Mouse (Mus musculus) C2C12 (cell line): ENCODE measurements around the gene Erg. TPM values are rescaled to one million over a fixed set of nuclear protein-coding genes. Genes with fewer than 3 reads are reported as not detected.

Source experiments
- H3K27me3 ChIP-seq: one replicate; pipeline ENCODE4 v1.6.1; 2011; ENCODE audit not compliant: control insufficient read depth, insufficient read depth, insufficient read length
- H3K36me3 ChIP-seq: one replicate; pipeline ENCODE4 v1.6.1; 2011; ENCODE audit not compliant: control insufficient read depth, insufficient read depth
- H3K4me3 ChIP-seq: one replicate; pipeline ENCODE4 v1.5.1; 2011; ENCODE audit warnings: mild to moderate bottlenecking, control low read depth; ENCODE audit not compliant: poor library complexity, insufficient read depth, severe bottlenecking
- H3K79me2 ChIP-seq: one replicate; pipeline ENCODE4 v1.6.1; 2011; ENCODE audit not compliant: control insufficient read depth, insufficient read depth
- H3K79me3 ChIP-seq: one replicate; pipeline ENCODE4 v1.6.1; 2011; ENCODE audit warnings: low read depth, control low read depth
- H3ac ChIP-seq: one replicate; pipeline ENCODE3; 2011; ENCODE audit warnings: low read depth; ENCODE audit not compliant: control insufficient read depth, insufficient read length
- CEBPB ChIP-seq: IDR thresholded peaks from one replicate; pipeline ENCODE4 v1.6.1; 2011; ENCODE audit warnings: low read depth, mild to moderate bottlenecking, control low read depth, moderate library complexity
- CTCF ChIP-seq: IDR thresholded peaks from one replicate; pipeline ENCODE4 v1.5.1; 2011; ENCODE audit not compliant: control insufficient read depth, insufficient read depth, insufficient read length
- FOSL1 ChIP-seq: IDR thresholded peaks from one replicate; pipeline ENCODE4 v1.8.0; 2011; ENCODE audit warnings: mild to moderate bottlenecking, low read length; ENCODE audit not compliant: poor library complexity, insufficient read depth, severe bottlenecking
- MAX ChIP-seq: IDR thresholded peaks from one replicate; pipeline ENCODE4 v1.6.1; 2011; ENCODE audit warnings: mild to moderate bottlenecking, control low read depth
- MYOD1 ChIP-seq: IDR thresholded peaks from one replicate; pipeline ENCODE4 v1.6.1; 2011; ENCODE audit warnings: low read depth; ENCODE audit not compliant: control insufficient read depth, insufficient read length
- MYOG ChIP-seq: IDR thresholded peaks from one replicate; pipeline ENCODE4 v1.6.1; 2011; ENCODE audit not compliant: control insufficient read depth, insufficient read length; ENCODE audit errors: extremely low read depth
- USF1 ChIP-seq: IDR thresholded peaks from one replicate; pipeline ENCODE4 v1.6.1; 2011; ENCODE audit warnings: low read depth, mild to moderate bottlenecking, control low read depth, moderate library complexity
- polyA plus RNA-seq: library from polyadenylated mRNA; unstranded; fragments of >200 nt; fragmentation: generic; extraction: Trizol; gene quantifications from one replicate; pipeline ENCODE4 v1.2.1, GENCODE M21; 2012; ENCODE audit warnings: missing spikeins

Erg gene
- polyA plus RNA-seq, 1 experiment, result 0.05 TPM

DNA sequence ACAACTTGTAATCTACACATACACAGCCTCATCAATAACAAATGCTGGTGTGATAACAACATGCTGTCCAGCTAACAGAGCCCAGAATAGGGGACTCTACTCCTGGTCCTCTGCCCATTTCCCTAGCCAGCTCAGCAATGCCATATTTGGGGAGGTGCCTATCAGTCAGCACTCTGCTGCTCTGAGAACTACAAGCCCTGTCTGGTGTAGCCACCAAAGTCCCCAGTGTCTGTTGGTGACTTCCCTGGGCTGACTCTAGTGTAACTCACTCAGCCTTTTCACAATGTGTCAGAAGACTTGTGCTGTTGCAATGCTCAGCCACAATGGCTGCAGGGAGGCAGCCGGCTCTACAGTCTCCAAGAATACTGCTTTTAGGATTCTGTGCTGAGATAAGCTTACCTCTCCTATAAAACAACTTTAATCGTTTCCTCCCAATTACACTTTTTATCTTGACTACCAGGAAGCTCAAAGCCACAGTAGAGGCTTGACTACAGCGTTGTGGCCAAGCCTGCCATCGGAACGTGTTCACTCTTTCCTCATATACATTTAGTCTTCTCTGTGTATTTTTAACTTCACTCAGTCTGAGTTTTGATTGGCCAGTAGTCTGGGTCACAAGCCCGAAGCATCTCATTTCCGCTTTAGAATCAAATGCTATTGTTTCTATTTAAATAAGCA is 201.0 kb downstream of the Erg start:
- no peak overlapping the region for H3K4me3 ChIP-seq
- no peaks in the 10 kb centered on the region for H3K79me3 ChIP-seq
- H3K36me3 ChIP-seq, result no peaks in the 10 kb centered on the region
- H3K27me3 ChIP-seq, result peaks cover 33% of the 10 kb centered on the region
- TF ChIP-seq CEBPB, result no peak
- no peak for TF ChIP-seq FOSL1
- TF ChIP-seq MAX, result no peak
- TF ChIP-seq MYOD1, result no peak
- TF ChIP-seq CTCF, result no peak
- TF ChIP-seq USF1, result no peak
- no peak for TF ChIP-seq MYOG
- H3ac ChIP-seq, result no peak overlapping the region
- no peaks in the 10 kb centered on the region for H3K79me2 ChIP-seq

DNA sequence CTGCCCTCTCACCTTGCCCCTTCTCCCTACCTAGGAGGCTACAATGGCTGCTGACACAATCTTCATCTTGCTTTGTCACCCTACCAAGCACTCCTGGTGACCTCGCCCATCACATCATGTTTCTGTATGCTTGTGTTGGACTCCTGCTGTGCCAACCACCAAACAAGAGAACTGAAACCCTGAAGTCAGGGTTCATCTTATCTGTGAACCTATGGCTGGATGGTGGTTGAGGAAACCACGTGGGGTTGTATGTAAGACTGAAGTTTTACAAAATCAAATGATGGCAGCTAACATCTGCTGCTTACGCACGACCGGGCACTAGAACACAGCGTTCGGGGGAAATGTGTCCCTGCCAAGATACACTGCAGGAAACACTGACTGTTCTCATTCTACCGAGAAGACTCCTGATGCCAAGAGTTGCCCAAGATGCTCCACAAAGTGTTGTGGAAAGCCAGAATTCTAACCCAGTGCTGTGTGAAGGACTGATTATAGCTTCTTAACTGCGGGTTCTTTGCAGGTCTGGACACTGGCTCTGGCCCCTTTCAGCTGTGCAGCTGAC is 201.7 kb downstream of the Erg start:
- H3ac ChIP-seq, result no peak overlapping the region
- no peak overlapping the region for H3K4me3 ChIP-seq
- H3K36me3 ChIP-seq, result no peaks in the 10 kb centered on the region
- no peaks in the 10 kb centered on the region for H3K79me2 ChIP-seq
- H3K79me3 ChIP-seq, result no peaks in the 10 kb centered on the region
- peaks cover 28% of the 10 kb centered on the region for H3K27me3 ChIP-seq
- no peak for TF ChIP-seq FOSL1
- TF ChIP-seq MYOG, result no peak
- no peak for TF ChIP-seq USF1
- no peak for TF ChIP-seq CTCF

DNA sequence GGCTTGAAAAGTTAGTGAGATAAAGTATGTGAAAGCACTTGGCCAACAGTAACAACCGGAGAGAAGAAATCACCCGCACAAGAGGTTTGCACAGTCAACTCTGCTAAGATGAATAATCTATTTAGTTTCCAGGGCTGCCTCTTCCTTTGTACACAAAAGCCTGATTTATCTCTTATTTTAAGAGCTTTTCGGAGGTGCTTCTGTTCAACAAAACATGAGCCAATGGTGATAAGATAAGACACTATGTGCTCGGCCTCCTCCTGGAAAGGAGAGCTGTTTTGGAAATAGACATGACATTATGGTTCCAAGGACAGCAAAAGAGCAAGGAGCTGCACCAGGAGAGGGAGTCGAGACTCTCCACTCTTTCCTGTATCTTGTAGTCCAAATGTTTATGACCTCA is 204.1 kb downstream of the Erg start:
- H3K4me3 ChIP-seq, result no peak overlapping the region
- peaks cover 29% of the 10 kb centered on the region for H3K27me3 ChIP-seq
- H3K79me3 ChIP-seq, result no peaks in the 10 kb centered on the region
- H3ac ChIP-seq, result no peak overlapping the region
- H3K79me2 ChIP-seq, result no peaks in the 10 kb centered on the region
- TF ChIP-seq USF1, result no peak
- no peak for TF ChIP-seq FOSL1
- TF ChIP-seq CTCF, result no peak
- no peak for TF ChIP-seq MAX
- no peak for TF ChIP-seq CEBPB
- no peak for TF ChIP-seq MYOD1
- TF ChIP-seq MYOG, result no peak
- no peaks in the 10 kb centered on the region for H3K36me3 ChIP-seq

DNA sequence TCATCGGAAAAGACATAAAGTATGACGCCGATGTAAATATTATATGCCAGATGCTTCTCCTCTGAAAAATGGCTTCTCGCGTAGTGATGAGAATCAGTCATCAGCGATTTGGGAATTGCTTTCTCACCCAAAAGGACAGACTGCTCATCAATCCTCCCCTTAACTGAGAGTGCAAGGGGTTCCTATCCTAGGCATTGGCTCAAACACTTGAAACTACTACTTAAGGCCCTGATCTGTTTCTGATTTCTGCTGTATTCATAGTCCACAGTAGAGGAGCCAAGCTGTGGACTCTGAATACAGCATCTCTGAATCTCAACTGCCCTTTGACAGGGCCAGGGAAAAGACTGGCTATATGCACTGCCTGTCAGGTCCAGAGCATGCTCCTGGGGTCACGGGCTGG is 209.6 kb downstream of the Erg start:
- TF ChIP-seq MYOD1 (no peak), CEBPB (no peak), FOSL1 (no peak), USF1 (no peak), MAX (no peak), CTCF (no peak), MYOG (no peak)
- no peak overlapping the region for H3ac ChIP-seq
- no peaks in the 10 kb centered on the region for H3K36me3 ChIP-seq
- H3K79me3 ChIP-seq, result no peaks in the 10 kb centered on the region
- no peaks in the 10 kb centered on the region for H3K79me2 ChIP-seq
- no peak overlapping the region for H3K4me3 ChIP-seq
- peaks cover 46% of the 10 kb centered on the region for H3K27me3 ChIP-seq

DNA sequence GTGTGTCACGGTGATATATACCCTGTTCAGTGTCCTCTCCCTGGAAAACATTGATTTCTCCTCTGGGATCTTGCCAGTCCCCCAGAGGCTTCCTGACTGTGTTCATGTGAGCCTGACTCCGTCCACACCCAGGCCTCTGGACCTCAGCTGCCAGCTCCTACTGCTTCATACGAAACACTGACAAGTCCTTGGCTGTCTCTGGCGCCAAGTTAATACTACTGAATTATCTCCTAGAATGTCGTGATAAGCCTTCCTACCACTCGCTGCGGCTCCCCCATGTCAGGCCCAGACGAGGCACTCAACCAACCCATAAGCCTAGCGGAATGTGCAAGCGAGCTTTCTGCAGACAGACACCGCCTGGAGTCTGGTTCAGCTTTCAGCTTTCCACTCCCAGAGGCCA is 210.0 kb downstream of the Erg start:
- Histone ChIP-seq H3K79me2 (no peaks in the 10 kb centered on the region), H3ac (no peak overlapping the region), H3K79me3 (no peaks in the 10 kb centered on the region), H3K36me3 (no peaks in the 10 kb centered on the region), H3K4me3 (no peak overlapping the region), H3K27me3 (peaks cover 44% of the 10 kb centered on the region)
- TF ChIP-seq USF1, result no peak
- no peak for TF ChIP-seq FOSL1
- TF ChIP-seq MYOG, result no peak

DNA sequence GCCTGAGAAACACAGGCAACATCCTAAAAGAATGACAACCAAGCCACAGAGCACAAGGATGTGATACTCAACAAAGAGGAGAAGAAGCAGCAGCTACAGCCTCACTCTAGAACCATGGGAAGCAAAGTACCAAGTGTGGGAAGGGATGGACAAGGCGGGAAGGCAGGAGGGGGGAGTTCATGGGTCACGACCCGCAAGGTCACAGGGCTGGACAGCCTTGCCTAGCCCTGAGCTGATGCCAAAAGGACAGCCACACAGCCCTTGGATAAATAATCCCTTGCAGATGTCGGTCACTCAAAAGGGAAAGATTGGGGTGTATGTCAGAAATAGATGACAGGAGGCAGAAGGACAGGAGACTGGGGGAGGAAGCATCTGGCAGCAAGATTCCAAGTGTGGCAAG is 211.7 kb downstream of the Erg start:
- H3K4me3 ChIP-seq, result no peak overlapping the region
- H3K27me3 ChIP-seq, result peaks cover 51% of the 10 kb centered on the region
- H3K79me3 ChIP-seq, result no peaks in the 10 kb centered on the region
- H3ac ChIP-seq, result no peak overlapping the region
- no peaks in the 10 kb centered on the region for H3K36me3 ChIP-seq
- no peak for TF ChIP-seq USF1
- no peaks in the 10 kb centered on the region for H3K79me2 ChIP-seq
